Mouse (Mus musculus): ENCODE measurements around the gene Hmces. TPM values are rescaled to one million over a fixed set of nuclear protein-coding genes. Genes with fewer than 3 reads are reported as not detected.
A peak's percentile ranks its signal among the peaks of the same experiment; 100 is the strongest.
"Not testable (repeated sequence)": the region's sequence is repeated elsewhere in the genome, so short reads cannot be mapped to it uniquely, and the experiment has no call there.

Hmces gene
- polyA plus RNA-seq, 1 experiment: 28.1 TPM

DNA sequence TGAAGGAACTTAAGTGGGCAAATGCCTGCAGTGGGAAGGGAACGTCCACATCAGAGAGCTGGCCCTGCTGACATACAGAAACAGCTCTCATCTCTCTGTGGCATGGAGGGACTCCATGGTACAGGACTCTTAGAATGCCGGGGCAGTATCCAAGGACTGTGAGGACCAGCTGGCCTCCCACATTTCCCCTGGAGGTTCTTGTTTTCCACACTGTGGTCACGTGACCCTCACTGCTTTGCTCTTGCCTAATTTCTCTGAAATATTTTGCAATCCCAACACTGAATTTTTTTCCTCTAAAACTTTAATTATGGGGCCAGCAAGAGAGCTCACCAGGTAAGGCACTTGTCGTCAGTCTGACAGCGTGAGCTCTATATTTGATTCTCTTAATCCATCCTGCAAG, 21.3 kb downstream of the Hmces start:
- no peak for TF ChIP-seq MYOG (IDR thresholded peaks at IDR 0.05; ENCODE audit: control insufficient read depth in 1 of 3, insufficient read depth in 1 of 3, insufficient read length in 2 of 3, low read depth in 2 of 3)
- no peak for TF ChIP-seq REST (IDR thresholded peaks at IDR 0.05; ENCODE audit: insufficient read depth, insufficient read length)
- H3K4me3 ChIP-seq: no peak overlapping the region
- no peak overlapping the region for H3K4me2 ChIP-seq (ENCODE audit: low read depth)
- peaks cover 39% of the 10 kb centered on the region for H3K36me3 ChIP-seq (ENCODE audit: control insufficient read depth, insufficient read depth)
- no peaks in the 10 kb centered on the region for H3K27me3 ChIP-seq (ENCODE audit: control insufficient read depth, insufficient read depth, insufficient read length)
- no peaks in the 10 kb centered on the region for H3K79me2 ChIP-seq (ENCODE audit: control insufficient read depth, insufficient read depth)
- H3ac ChIP-seq (ENCODE audit: control insufficient read depth, insufficient read length): no peak overlapping the region

GRCm38 (mm10) chr6:87937178-87937788, 23.5 kb downstream of the Hmces start:
- H3ac ChIP-seq (ENCODE audit: control insufficient read depth, insufficient read length): no peak overlapping the region
- H3K4me3 ChIP-seq: no peak overlapping the region
- TF ChIP-seq CEBPB (IDR thresholded peaks at IDR 0.05; ENCODE audit: insufficient read depth, poor library complexity, severe bottlenecking) (no peak), POLR2A (IDR thresholded peaks at IDR 0.05; ENCODE audit: insufficient read length, low read depth) (no peak), E2F4 (IDR thresholded peaks at IDR 0.05; ENCODE audit: insufficient read depth) (no peak), MYOG (IDR thresholded peaks at IDR 0.05; ENCODE audit: control insufficient read depth in 1 of 3, insufficient read depth in 1 of 3, insufficient read length in 2 of 3, low read depth in 2 of 3) (no peak), POLR2AphosphoS2 (IDR thresholded peaks at IDR 0.05; ENCODE audit: insufficient read length, low read depth) (no peak), MYOD1 (IDR thresholded peaks at IDR 0.05; ENCODE audit: control insufficient read depth in 1 of 3, insufficient read length in 2 of 3, low read depth in 2 of 3) (peak in 1 of 3 experiments; percentile 21), SRF (IDR thresholded peaks at IDR 0.05; ENCODE audit: control insufficient read depth, insufficient read length, low read depth) (no peak)
- H3K79me2 ChIP-seq (ENCODE audit: control insufficient read depth, insufficient read depth): no peaks in the 10 kb centered on the region
- H3K27me3 ChIP-seq (ENCODE audit: control insufficient read depth, insufficient read depth, insufficient read length): no peaks in the 10 kb centered on the region
- H3K4me2 ChIP-seq (ENCODE audit: low read depth): no peak overlapping the region
- peaks cover 32% of the 10 kb centered on the region for H3K36me3 ChIP-seq (ENCODE audit: control insufficient read depth, insufficient read depth)

GRCm38 (mm10) chr6:87938941-87939340, 25.2 kb downstream of the Hmces start:
- Histone ChIP-seq H3K36me3 (ENCODE audit: control insufficient read depth, insufficient read depth) (peaks cover 20% of the 10 kb centered on the region), H3ac (ENCODE audit: control insufficient read depth, insufficient read length) (no peak overlapping the region), H3K4me3 (no peak overlapping the region), H3K79me2 (ENCODE audit: control insufficient read depth, insufficient read depth) (no peaks in the 10 kb centered on the region), H3K27me3 (ENCODE audit: control insufficient read depth, insufficient read depth, insufficient read length) (no peaks in the 10 kb centered on the region), H3K4me2 (ENCODE audit: low read depth) (no peak overlapping the region)
- TF ChIP-seq MYOD1 (IDR thresholded peaks at IDR 0.05; ENCODE audit: control insufficient read depth in 1 of 3, insufficient read length in 2 of 3, low read depth in 2 of 3) (no peak), POLR2A (IDR thresholded peaks at IDR 0.05; ENCODE audit: insufficient read length, low read depth) (no peak), MAX (IDR thresholded peaks at IDR 0.05; ENCODE audit: low read depth) (no peak), E2F4 (IDR thresholded peaks at IDR 0.05; ENCODE audit: insufficient read depth) (no peak), TCF12 (IDR thresholded peaks at IDR 0.05; ENCODE audit: insufficient read depth, poor library complexity, severe bottlenecking) (no peak), CEBPB (IDR thresholded peaks at IDR 0.05; ENCODE audit: insufficient read depth, poor library complexity, severe bottlenecking) (no peak), USF1 (IDR thresholded peaks at IDR 0.05; ENCODE audit: low read depth) (no peak), POLR2AphosphoS2 (IDR thresholded peaks at IDR 0.05; ENCODE audit: insufficient read length, low read depth) (no peak)

DNA sequence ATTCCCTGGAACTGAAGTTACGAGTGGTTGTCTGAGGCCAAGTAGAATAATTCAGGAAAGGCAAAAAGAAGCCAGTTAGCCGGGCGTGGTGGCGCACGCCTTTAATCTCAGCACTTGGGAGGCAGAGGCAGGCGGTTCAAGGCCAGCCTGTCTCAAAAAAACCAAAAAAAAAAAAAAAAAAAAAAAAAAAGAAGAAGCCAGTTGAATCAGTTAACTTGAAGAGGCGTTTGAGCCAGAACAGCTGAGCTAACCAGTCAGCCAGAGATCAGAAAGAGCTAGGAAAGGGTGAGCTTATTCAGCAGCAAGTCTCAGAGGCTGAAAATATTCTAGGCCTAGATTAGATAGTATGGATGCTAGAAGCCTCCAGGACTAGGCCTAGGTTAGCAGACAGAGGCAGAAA, 28.4 kb downstream of the Hmces start:
- Histone ChIP-seq H3K4me2 (ENCODE audit: low read depth) (no peak overlapping the region), H3K79me2 (ENCODE audit: control insufficient read depth, insufficient read depth) (no peaks in the 10 kb centered on the region), H3K36me3 (ENCODE audit: control insufficient read depth, insufficient read depth) (peaks cover 4% of the 10 kb centered on the region), H3K4me3 (no peak overlapping the region), H3K27me3 (ENCODE audit: control insufficient read depth, insufficient read depth, insufficient read length) (peaks cover 4% of the 10 kb centered on the region), H3ac (ENCODE audit: control insufficient read depth, insufficient read length) (no peak overlapping the region)
- no peak for TF ChIP-seq MYOG (IDR thresholded peaks at IDR 0.05; ENCODE audit: control insufficient read depth in 1 of 3, insufficient read depth in 1 of 3, insufficient read length in 2 of 3, low read depth in 2 of 3)

DNA sequence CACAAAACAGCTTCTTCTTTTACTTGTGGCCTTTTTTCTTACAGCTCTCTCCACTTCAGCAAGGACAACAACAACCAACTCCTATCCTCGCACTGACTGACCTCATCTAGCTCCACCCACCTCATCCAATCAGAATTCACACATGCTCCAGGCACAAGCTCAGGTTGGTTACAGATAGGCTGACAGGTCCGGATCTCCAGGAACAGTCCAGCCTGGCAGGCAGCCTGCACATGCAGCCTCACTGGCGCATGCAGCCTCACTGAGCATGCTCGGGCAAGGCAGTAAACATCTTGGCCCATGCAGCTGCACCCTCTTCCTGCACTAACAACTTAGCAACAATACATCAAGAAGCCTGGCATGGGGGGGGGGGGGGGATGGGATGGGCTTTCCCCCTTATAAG, 48.7 kb downstream of the Hmces start:
- not testable (repeated sequence) for H3K27me3 ChIP-seq (ENCODE audit: control insufficient read depth, insufficient read depth, insufficient read length); H3K4me2 ChIP-seq (ENCODE audit: low read depth); H3K4me3 ChIP-seq; H3ac ChIP-seq (ENCODE audit: control insufficient read depth, insufficient read length); H3K36me3 ChIP-seq (ENCODE audit: control insufficient read depth, insufficient read depth); H3K79me2 ChIP-seq (ENCODE audit: control insufficient read depth, insufficient read depth)

DNA sequence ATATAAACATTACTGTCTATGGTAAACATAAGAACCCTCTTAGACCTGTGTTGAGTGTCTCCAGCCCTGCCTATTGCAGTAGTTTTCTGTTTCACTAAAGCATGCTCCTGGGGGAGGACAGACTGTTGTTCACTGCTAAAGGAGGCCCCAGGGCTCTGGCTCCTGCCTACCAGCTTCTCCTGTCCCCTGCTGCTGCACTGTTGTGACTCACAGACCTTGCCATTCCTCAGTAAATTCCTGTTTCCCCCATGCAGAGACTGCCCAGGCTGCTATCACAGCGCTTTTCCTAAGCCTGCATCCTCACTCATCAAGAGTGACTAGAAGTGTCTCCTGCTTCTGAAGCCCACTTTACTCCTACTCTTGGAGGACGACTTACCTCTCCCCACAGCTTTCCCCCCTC, 56.3 kb downstream of the Hmces start:
- H3K27me3 ChIP-seq (ENCODE audit: control insufficient read depth, insufficient read depth, insufficient read length): no peaks in the 10 kb centered on the region
- no peak overlapping the region for H3ac ChIP-seq (ENCODE audit: control insufficient read depth, insufficient read length)
- TF ChIP-seq MYOD1 (IDR thresholded peaks at IDR 0.05; ENCODE audit: control insufficient read depth in 1 of 3, insufficient read length in 2 of 3, low read depth in 2 of 3) (no peak), TCF3 (IDR thresholded peaks at IDR 0.05; ENCODE audit: insufficient read length, low read depth) (no peak), E2F4 (IDR thresholded peaks at IDR 0.05; ENCODE audit: insufficient read depth) (no peak), REST (IDR thresholded peaks at IDR 0.05; ENCODE audit: insufficient read depth, insufficient read length) (no peak), POLR2A (IDR thresholded peaks at IDR 0.05; ENCODE audit: insufficient read length, low read depth) (no peak), POLR2AphosphoS2 (IDR thresholded peaks at IDR 0.05; ENCODE audit: insufficient read length, low read depth) (no peak), USF1 (IDR thresholded peaks at IDR 0.05; ENCODE audit: low read depth) (no peak), CEBPB (IDR thresholded peaks at IDR 0.05; ENCODE audit: insufficient read depth, poor library complexity, severe bottlenecking) (no peak), MAX (IDR thresholded peaks at IDR 0.05; ENCODE audit: low read depth) (no peak), SRF (IDR thresholded peaks at IDR 0.05; ENCODE audit: control insufficient read depth, insufficient read length, low read depth) (no peak), TCF12 (IDR thresholded peaks at IDR 0.05; ENCODE audit: insufficient read depth, poor library complexity, severe bottlenecking) (no peak), MYOG (IDR thresholded peaks at IDR 0.05; ENCODE audit: control insufficient read depth in 1 of 3, insufficient read depth in 1 of 3, insufficient read length in 2 of 3, low read depth in 2 of 3) (no peak)
- H3K79me2 ChIP-seq (ENCODE audit: control insufficient read depth, insufficient read depth): no peaks in the 10 kb centered on the region
- H3K36me3 ChIP-seq (ENCODE audit: control insufficient read depth, insufficient read depth): no peaks in the 10 kb centered on the region
- no peak overlapping the region for H3K4me2 ChIP-seq (ENCODE audit: low read depth)
- no peak overlapping the region for H3K4me3 ChIP-seq
